In genomic region chr16:31234808-31235456, GRCm38 (mm10) we compare ENCODE assay signal across 14 mouse cellular contexts. TPM values are rescaled to one million over a fixed set of nuclear protein-coding genes. Genes with fewer than 3 reads are reported as not detected.
DNase-seq lines count a peak whose midpoint lies in the region; ATAC-seq and TF ChIP-seq lines count a peak whose summit lies in the region.
"Had no signal": no experiment of that assay in that cellular context is flagged by ENCODE, and none has a peak within 500 bp of the region (broad histone marks: within the 10 kb centered on the region; RNA-seq: fewer than 3 reads in every experiment).

No protein-coding gene starts in this region.

- H3K27ac ChIP-seq in heart, embryonic 10.5 days: no peak overlapping the region
- no peak overlapping the region for H3K27ac ChIP-seq in midbrain, embryonic 11.5 days (ENCODE audit: low read depth, low read length)
- H3K27ac ChIP-seq in midbrain, embryonic 16.5 days (ENCODE audit: low read length): no peak overlapping the region
- H3K27ac ChIP-seq in limb, embryonic 10.5 days: 0 out of 2 replicates have a peak overlapping the region, but pooled peaks have one; percentile 28
- H3K27ac ChIP-seq in olfactory bulb, adult 2 months (ENCODE audit: insufficient read depth, low read depth, low read length): 0 out of 2 replicates have a peak overlapping the region, but pooled peaks have one; percentile 25
- H3K27ac ChIP-seq: liver, embryonic 13.5 days had no signal

- 69% methylated on average over 12 of the region's 12 CpGs for WGBS in heart, embryonic 10.5 days
- 81% methylated on average over 12 of the region's 12 CpGs for WGBS in midbrain, embryonic 11.5 days
- WGBS in midbrain, embryonic 16.5 days: 79% methylated on average over 12 of the region's 12 CpGs
- 74% methylated on average over 12 of the region's 12 CpGs for WGBS in limb, embryonic 10.5 days
- 85% methylated on average over 12 of the region's 12 CpGs for WGBS in olfactory bulb, adult 2 months

- H3K4me3 ChIP-seq in heart, embryonic 10.5 days: no peak overlapping the region
- H3K4me3 ChIP-seq in midbrain, embryonic 11.5 days (ENCODE audit: low read depth, low read length): no peak overlapping the region
- no peak overlapping the region for H3K4me3 ChIP-seq in midbrain, embryonic 16.5 days (ENCODE audit: low read depth, low read length)
- H3K4me3 ChIP-seq in limb, embryonic 10.5 days: peak overlapping the region; percentile 32; the same call in 1 of the 2 replicates
- no peak overlapping the region for H3K4me3 ChIP-seq in olfactory bulb, adult 2 months (ENCODE audit: insufficient read depth, low read depth, low read length)

- H3K36me3 ChIP-seq in heart, embryonic 10.5 days: no peaks in the 10 kb centered on the region
- no peaks in the 10 kb centered on the region for H3K36me3 ChIP-seq in midbrain, embryonic 11.5 days (ENCODE audit: control insufficient read depth, insufficient read depth, low read length)
- H3K36me3 ChIP-seq in midbrain, embryonic 16.5 days (ENCODE audit: control insufficient read depth, insufficient read depth, low read length): no peaks in the 10 kb centered on the region
- H3K36me3 ChIP-seq in limb, embryonic 10.5 days: no peaks in the 10 kb centered on the region
- H3K36me3 ChIP-seq: liver, embryonic 13.5 days had no signal

- no peak overlapping the region for H3K9ac ChIP-seq in midbrain, embryonic 11.5 days (ENCODE audit: low read length)
- no peak overlapping the region for H3K9ac ChIP-seq in midbrain, embryonic 16.5 days (ENCODE audit: low read depth, low read length)
- H3K9ac ChIP-seq: liver, embryonic 13.5 days had no signal

- no peaks in the 10 kb centered on the region for H3K9me3 ChIP-seq in heart, embryonic 10.5 days
- no peaks in the 10 kb centered on the region for H3K9me3 ChIP-seq in midbrain, embryonic 11.5 days (ENCODE audit: control insufficient read depth, low read length)
- no peaks in the 10 kb centered on the region for H3K9me3 ChIP-seq in midbrain, embryonic 16.5 days (replicated peaks; ENCODE audit: control insufficient read depth, low read length, poor library complexity, severe bottlenecking)
- H3K9me3 ChIP-seq in limb, embryonic 10.5 days (replicated peaks): no peaks in the 10 kb centered on the region
- H3K9me3 ChIP-seq: liver, embryonic 13.5 days had no signal

- peak; percentile 43 for DNase-seq in heart, embryonic 10.5 days (ENCODE audit: low spot score)
- DNase-seq in heart, adult 8-10 months (ENCODE audit: low spot score): no peak
- DNase-seq in midbrain, embryonic 11.5 days (ENCODE audit: low spot score, missing footprints): peak; percentile 71
- no peak for DNase-seq in limb, embryonic 10.5 days (ENCODE audit: low spot score)
- DNase-seq in kidney, postnatal 14 days: no peak
- DNase-seq in right cerebral cortex, postnatal 14 days: no peak
- DNase-seq: cerebellum, adult 8-10 months; kidney, postnatal 25 days; liver, embryonic 13.5 days; right cerebral cortex, adult 18-20 months; thymus, postnatal 25 days had no signal

- no peak for ATAC-seq in midbrain, embryonic 11.5 days (ENCODE audit: low FRiP score)
- no peak for ATAC-seq in midbrain, embryonic 16.5 days

- TF ChIP-seq CTCF in olfactory bulb, adult 2 months (IDR thresholded peaks at IDR 0.05; ENCODE audit: insufficient read depth, low read depth, low read length): no peak

- H3K27me3 ChIP-seq in heart, embryonic 10.5 days (ENCODE audit: insufficient read depth, poor library complexity, severe bottlenecking): peaks cover 14% of the 10 kb centered on the region; the same call in 1 of the 2 replicates
- H3K27me3 ChIP-seq in midbrain, embryonic 11.5 days (ENCODE audit: control insufficient read depth, insufficient read depth, low read length): no peaks in the 10 kb centered on the region
- no peaks in the 10 kb centered on the region for H3K27me3 ChIP-seq in midbrain, embryonic 16.5 days (ENCODE audit: control insufficient read depth, insufficient read depth, low read depth, low read length)
- peaks cover 18% of the 10 kb centered on the region; the same call in 1 of the 2 replicates for H3K27me3 ChIP-seq in limb, embryonic 10.5 days (ENCODE audit: low read depth, poor library complexity, severe bottlenecking)
- H3K27me3 ChIP-seq: Patski had no signal

- TF ChIP-seq POLR2A in olfactory bulb, adult 2 months (IDR thresholded peaks at IDR 0.05; ENCODE audit: insufficient read depth, low read depth, low read length): no peak

- H3K4me1 ChIP-seq in heart, embryonic 10.5 days: peaks cover 36% of the 10 kb centered on the region
- H3K4me1 ChIP-seq in midbrain, embryonic 11.5 days (ENCODE audit: control insufficient read depth, insufficient read depth, low read length): no peaks in the 10 kb centered on the region; the same call in 1 of the 2 replicates
- H3K4me1 ChIP-seq in midbrain, embryonic 16.5 days (ENCODE audit: control insufficient read depth, insufficient read depth, low read length): peaks cover 9% of the 10 kb centered on the region
- peaks cover 49% of the 10 kb centered on the region for H3K4me1 ChIP-seq in limb, embryonic 10.5 days
- H3K4me1 ChIP-seq in olfactory bulb, adult 2 months (ENCODE audit: control insufficient read depth, insufficient read depth, low read length): peaks cover 37% of the 10 kb centered on the region

- H3K4me2 ChIP-seq in midbrain, embryonic 11.5 days: no peak overlapping the region
- no peak overlapping the region for H3K4me2 ChIP-seq in midbrain, embryonic 16.5 days (ENCODE audit: low read length)

RNA-seq across cellular contexts. Expression of gene Acap2, which starts 33.9 kb away (rescaled TPM):
- polyA plus RNA-seq in heart, embryonic 10.5 days (2016; fragmentation: Nextera tagmentation; extraction: Ambion mirVana): 15.5 and 16.4 TPM in 2 replicates
- 10 to 100 TPM; 16.8 to 18.6 (median 17.4) TPM for total RNA-seq in heart, adult 8-10 months (2022)
- 23.2 and 24.2 TPM in 2 replicates for polyA plus RNA-seq in midbrain, embryonic 11.5 days (2014; fragmentation: Nextera tagmentation; extraction: Ambion mirVana)
- polyA plus RNA-seq in midbrain, embryonic 16.5 days (2015; fragmentation: Nextera tagmentation; extraction: Ambion mirVana): 8.9 and 11.3 TPM in 2 replicates
- 14.9 and 16.4 TPM in 2 replicates for polyA plus RNA-seq in limb, embryonic 10.5 days (2016; fragmentation: Nextera tagmentation; extraction: Ambion mirVana)
- polyA plus RNA-seq in olfactory bulb, adult 2 months (2012; ENCODE audit: insufficient read depth, insufficient read length, low replicate concordance, missing spikeins): not detected in 2 replicates

RNA-seq across cellular contexts. Expression of gene Ppp1r2, which starts 40.1 kb away (rescaled TPM):
- polyA plus RNA-seq in heart, embryonic 10.5 days (2016; fragmentation: Nextera tagmentation; extraction: Ambion mirVana): 85.0 and 95.4 TPM in 2 replicates
- total RNA-seq in heart, adult 8-10 months (2022): 10 to 100 TPM; 74.1 to 92.4 (median 77.5) TPM
- 109 and 114 TPM in 2 replicates for polyA plus RNA-seq in midbrain, embryonic 11.5 days (2014; fragmentation: Nextera tagmentation; extraction: Ambion mirVana)
- polyA plus RNA-seq in midbrain, embryonic 16.5 days (2015; fragmentation: Nextera tagmentation; extraction: Ambion mirVana): 90.3 and 92.0 TPM in 2 replicates
- 84.6 and 89.8 TPM in 2 replicates for polyA plus RNA-seq in limb, embryonic 10.5 days (2016; fragmentation: Nextera tagmentation; extraction: Ambion mirVana)
- not detected in 2 replicates for polyA plus RNA-seq in olfactory bulb, adult 2 months (2012; ENCODE audit: insufficient read depth, insufficient read length, low replicate concordance, missing spikeins)

Comparison
In these comparisons a context has a peak if more than half of its experiments do, and no peak if none do; other contexts are left out.
1. DNase-seq: peak in heart, embryonic 10.5 days (single experiment) and midbrain, embryonic 11.5 days (single experiment); none in heart, adult 8-10 months (single experiment), limb, embryonic 10.5 days (single experiment), kidney, postnatal 14 days (single experiment) and right cerebral cortex, postnatal 14 days (single experiment).
2. H3K27ac ChIP-seq: peak in limb, embryonic 10.5 days (single experiment) and olfactory bulb, adult 2 months (single experiment); none in heart, embryonic 10.5 days (single experiment), midbrain, embryonic 11.5 days (single experiment) and midbrain, embryonic 16.5 days (single experiment).